Mouse (Mus musculus) fibroblast of lung, adult 2 months (primary cell): ENCODE data around the gene Arl6.

Experiments
- DNase-seq: peaks from one replicate; pipeline ENCODE4 v3.0.0-alpha.2; 2011; ENCODE audit warnings: low read depth

Arl6 gene

GRCm38 (mm10) chr16:59586911-59587310 lies 52.3 kb downstream of the Arl6 start:
- DNase-seq = no peak

DNA sequence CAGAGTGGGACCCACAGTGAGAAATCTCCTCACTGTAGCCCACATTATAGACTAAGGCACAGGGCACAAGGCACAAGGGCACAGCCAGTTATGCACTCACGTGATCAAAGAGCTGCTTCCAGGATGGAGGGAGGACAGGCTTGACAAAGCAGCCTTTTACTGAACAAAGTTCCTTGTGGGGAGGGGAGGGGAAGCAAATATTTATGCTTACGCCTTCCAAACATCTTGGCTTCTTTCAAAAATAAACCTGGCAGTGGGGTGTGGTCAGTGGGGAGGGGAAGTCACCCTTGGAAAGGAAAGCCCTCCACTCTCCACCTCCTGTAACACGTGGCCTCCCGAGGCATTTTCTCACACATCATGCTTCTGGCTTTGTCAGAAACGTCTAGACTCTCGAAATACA lies 52.9 kb downstream of the Arl6 start:
- no peak for DNase-seq

DNA sequence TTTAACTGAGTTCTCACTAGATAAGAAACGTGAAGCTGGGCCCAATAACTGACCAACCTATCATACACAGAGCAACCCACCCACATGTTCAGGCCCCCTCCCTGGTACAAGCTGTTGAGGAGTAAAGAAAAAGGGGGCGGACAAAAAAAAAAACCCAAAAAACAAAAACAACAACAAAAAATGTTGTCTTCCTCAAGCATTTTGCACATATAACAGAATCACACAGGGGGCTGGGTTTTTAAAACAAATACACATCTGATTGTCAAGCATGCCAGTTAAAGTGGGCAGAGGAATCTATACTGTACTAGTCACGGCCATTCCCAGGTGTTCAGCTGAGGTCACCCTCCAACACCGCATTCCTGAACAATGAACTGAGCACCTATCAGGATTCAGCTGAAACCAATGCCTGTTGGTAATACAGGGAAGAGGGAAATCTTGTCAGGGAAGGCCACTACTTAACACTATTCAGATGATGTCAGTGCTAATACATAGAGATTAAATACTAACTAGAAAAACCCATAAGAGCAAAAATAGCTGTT lies 53.4 kb downstream of the Arl6 start:
- no peak for DNase-seq

GRCm38 (mm10) chr16:59583515-59583914 lies 55.7 kb downstream of the Arl6 start:
- DNase-seq = no peak

- DNase-seq = no peak
These were observed 60.0 kb downstream of the Arl6 start for GRCm38 (mm10) chr16:59579237-59579636.

GRCm38 (mm10) chr16:59573961-59574360 lies 65.2 kb downstream of the Arl6 start:
- DNase-seq = no peak

GRCm38 (mm10) chr16:59572685-59573084 lies 66.5 kb downstream of the Arl6 start:
- DNase-seq = no peak

DNA sequence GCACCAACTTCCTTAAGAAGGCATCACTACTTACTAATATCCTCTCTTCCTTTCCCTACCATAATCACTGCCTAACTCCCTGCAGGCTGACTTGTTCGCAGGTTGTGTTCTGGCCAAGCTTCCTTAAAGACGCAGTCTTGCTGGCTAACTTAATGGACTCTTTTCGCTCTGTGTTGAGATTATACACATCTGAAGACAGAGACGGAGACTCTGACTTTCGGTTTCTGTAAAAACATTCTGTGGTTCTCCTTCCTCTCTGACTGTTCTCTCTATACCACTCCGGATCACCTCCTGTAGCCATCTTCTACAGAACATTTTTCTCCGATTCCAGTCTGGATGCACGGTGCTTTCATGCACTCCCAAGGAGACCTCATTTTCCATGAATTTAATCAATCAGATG lies 68.4 kb downstream of the Arl6 start:
- DNase-seq = no peak

DNA sequence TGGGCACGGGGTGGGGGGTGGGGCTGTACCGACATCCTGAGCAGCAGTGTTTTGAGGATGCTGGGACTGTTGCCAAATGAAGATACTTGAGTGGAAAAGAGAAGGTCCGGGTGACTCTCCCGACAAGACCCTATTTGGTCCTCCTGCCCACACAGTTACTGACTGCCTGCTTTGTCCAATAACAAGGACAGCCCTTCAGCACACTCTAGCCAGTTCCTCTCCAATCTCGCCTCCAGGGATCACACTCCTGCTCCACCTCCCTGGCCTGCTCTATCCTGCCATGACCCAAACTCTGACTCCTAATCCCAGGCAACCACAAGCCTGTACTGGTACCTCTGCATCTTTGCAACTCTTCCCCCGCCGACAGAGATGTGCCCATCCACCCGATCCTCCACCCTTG lies 69.4 kb downstream of the Arl6 start:
- DNase-seq = no peak

DNA sequence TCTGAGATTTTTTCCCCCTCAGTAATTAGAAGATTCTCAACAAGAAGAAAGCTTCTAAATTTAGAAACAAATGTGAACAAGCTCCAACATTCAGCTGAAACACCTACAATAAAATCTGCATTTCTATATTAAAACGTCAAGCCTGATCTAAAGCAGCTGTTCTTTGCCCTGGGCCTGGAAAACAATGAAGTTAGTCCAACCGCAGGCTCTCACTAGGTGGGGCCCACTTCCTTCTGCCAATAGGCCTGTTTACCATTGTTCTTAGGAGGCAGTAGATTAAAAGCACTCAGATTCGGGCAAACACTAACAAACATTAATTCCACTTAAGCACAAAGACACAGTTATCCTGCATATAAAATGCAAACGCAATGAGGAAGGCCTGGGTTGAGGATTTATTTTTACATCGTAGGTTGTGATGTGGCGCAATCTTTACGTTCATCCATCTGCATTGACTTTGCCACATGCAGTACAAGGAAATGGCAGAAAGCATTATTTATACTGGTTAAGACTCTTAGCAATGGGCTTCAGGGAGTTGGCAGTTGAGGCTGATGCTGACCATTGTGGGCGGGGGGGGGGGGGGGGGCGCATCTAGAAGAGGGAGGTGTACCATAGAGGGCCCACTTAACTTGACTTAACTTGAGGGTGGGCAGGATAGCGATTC lies 71.3 kb downstream of the Arl6 start:
- no peak for DNase-seq

DNA sequence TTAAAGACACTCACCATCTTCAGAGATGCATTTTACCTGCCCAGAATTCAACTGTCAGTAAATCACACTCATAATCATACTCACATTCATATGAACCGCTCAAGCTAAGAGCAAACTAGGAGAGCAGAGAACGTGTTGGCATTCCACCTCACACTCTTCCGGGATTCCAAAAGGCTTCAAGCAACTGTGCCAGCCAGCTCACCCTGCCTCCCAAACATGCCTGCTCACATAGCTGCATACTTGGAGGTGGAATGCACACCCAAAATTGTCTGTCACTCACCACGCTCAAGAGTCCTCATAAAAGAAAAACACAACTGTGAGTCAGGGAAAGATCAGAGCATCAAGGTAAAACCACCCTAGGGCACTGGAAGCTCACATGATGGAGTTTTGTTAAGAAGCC lies 72.8 kb downstream of the Arl6 start:
- DNase-seq = no peak

- DNase-seq = no peak
These were observed 73.6 kb downstream of the Arl6 start for GRCm38 (mm10) chr16:59565631-59566030.

DNA sequence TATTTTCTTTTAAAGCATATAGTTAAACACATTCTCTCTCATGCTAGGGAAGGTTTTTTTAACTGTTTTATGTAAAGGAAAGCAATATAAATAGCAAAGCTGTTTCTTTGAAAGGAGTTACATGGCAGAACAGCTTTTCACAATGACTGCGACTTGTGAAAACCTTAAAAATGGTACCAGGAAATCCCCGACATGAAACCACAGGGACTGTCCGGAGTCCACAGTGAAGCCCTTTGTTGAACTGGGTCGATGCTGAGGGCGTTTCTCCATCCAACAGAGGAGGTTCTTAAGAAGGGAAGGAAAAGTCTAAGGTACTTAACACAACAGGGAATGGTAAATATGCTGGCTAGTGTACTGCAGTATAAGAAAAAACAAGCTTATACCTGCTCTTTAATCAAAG lies 75.2 kb downstream of the Arl6 start:
- no peak for DNase-seq
